ENCODE assay signal across 8 mouse cellular contexts in genomic region chr3:30996688-30997014, GRCm38 (mm10). TPM values are rescaled to one million over a fixed set of nuclear protein-coding genes. Genes with fewer than 3 reads are reported as not detected.
DNase-seq lines count a peak whose midpoint lies in the region; ATAC-seq and TF ChIP-seq lines count a peak whose summit lies in the region.

No protein-coding gene starts in this region.

- 0 out of 2 replicates have a peak, but pooled peaks cover 7% of the 10 kb centered on the region for H3K4me1 ChIP-seq in lung, postnatal 0 days (ENCODE audit: insufficient read depth, low read depth, low read length)
- peaks cover 45% of the 10 kb centered on the region for H3K4me1 ChIP-seq in forebrain, embryonic 10.5 days
- H3K4me1 ChIP-seq in limb, embryonic 11.5 days (ENCODE audit: control insufficient read depth, insufficient read depth, low read length): peaks cover 19% of the 10 kb centered on the region
- peaks cover 20% of the 10 kb centered on the region for H3K4me1 ChIP-seq in stomach, embryonic 14.5 days (ENCODE audit: control insufficient read depth, insufficient read depth, low read length)

- peak overlapping the region; percentile 72 for H3K4me2 ChIP-seq in lung, postnatal 0 days (replicated peaks; ENCODE audit: low read depth, low read length)
- peak overlapping the region; percentile 57 for H3K4me2 ChIP-seq in limb, embryonic 11.5 days (ENCODE audit: low read depth, severe bottlenecking)
- H3K4me2 ChIP-seq in stomach, embryonic 14.5 days (replicated peaks; ENCODE audit: low read depth, low read length): peak overlapping the region; percentile 56

- no peak; the same call in 1 of the 2 replicates for TF ChIP-seq EP300 in lung, postnatal 0 days (IDR thresholded peaks at IDR 0.05)

- H3K9ac ChIP-seq in lung, postnatal 0 days (replicated peaks; ENCODE audit: low read depth): peak overlapping the region; percentile 91; the same call in 1 of the 2 replicates
- 0 out of 2 replicates have a peak overlapping the region, but pooled peaks have one; percentile 22 for H3K9ac ChIP-seq in limb, embryonic 11.5 days (ENCODE audit: low read length)
- peak overlapping the region; percentile 84; the same call in 1 of the 2 replicates for H3K9ac ChIP-seq in stomach, embryonic 14.5 days (replicated peaks; ENCODE audit: low read depth, low read length)

- peak; percentile 46 for DNase-seq in lung, postnatal 0 days (ENCODE audit: low spot score)
- DNase-seq in lung, postnatal 10 days: no peak
- DNase-seq in forebrain, embryonic 10.5 days (ENCODE audit: extremely low spot score, low spot score): no peak
- DNase-seq in limb, embryonic 11.5 days (ENCODE audit: low spot score): no peak
- DNase-seq in frontal cortex, postnatal 25 days (ENCODE audit: low spot score in 2 of 2): no peak
- no peak for DNase-seq in spleen, adult 18-20 months
- DNase-seq in layer of hippocampus, postnatal 14 days (ENCODE audit: low spot score in 2 of 2): no peak

- no peaks in the 10 kb centered on the region for H3K27me3 ChIP-seq in lung, postnatal 0 days (replicated peaks; ENCODE audit: insufficient read depth, low read length)
- no peaks in the 10 kb centered on the region for H3K27me3 ChIP-seq in forebrain, embryonic 10.5 days (ENCODE audit: poor library complexity, severe bottlenecking)
- no peaks in the 10 kb centered on the region for H3K27me3 ChIP-seq in limb, embryonic 11.5 days (ENCODE audit: control insufficient read depth, insufficient read depth, low read length)
- no peaks in the 10 kb centered on the region for H3K27me3 ChIP-seq in stomach, embryonic 14.5 days (ENCODE audit: control insufficient read depth, insufficient read depth, low read length)

- peak overlapping the region; percentile 86 for H3K27ac ChIP-seq in lung, postnatal 0 days (ENCODE audit: low read length)
- peak overlapping the region; percentile 94; the same call in 1 of the 2 replicates for H3K27ac ChIP-seq in forebrain, embryonic 10.5 days
- H3K27ac ChIP-seq in limb, embryonic 11.5 days (replicated peaks; ENCODE audit: low read depth, low read length): no peak overlapping the region
- H3K27ac ChIP-seq in stomach, embryonic 14.5 days (ENCODE audit: low read length): peak overlapping the region; percentile 80; the same call in 1 of the 2 replicates

- no peaks in the 10 kb centered on the region for H3K36me3 ChIP-seq in lung, postnatal 0 days (ENCODE audit: insufficient read depth, low read length)
- no peaks in the 10 kb centered on the region for H3K36me3 ChIP-seq in forebrain, embryonic 10.5 days (replicated peaks)
- no peaks in the 10 kb centered on the region for H3K36me3 ChIP-seq in limb, embryonic 11.5 days (ENCODE audit: control insufficient read depth, insufficient read depth, low read length)
- H3K36me3 ChIP-seq in stomach, embryonic 14.5 days (ENCODE audit: control insufficient read depth, insufficient read depth, low read length): no peaks in the 10 kb centered on the region

- peak overlapping the region; percentile 92 for H3K4me3 ChIP-seq in lung, postnatal 0 days (ENCODE audit: low read depth, low read length)
- peak overlapping the region; percentile 94 for H3K4me3 ChIP-seq in forebrain, embryonic 10.5 days
- peak overlapping the region; percentile 59 for H3K4me3 ChIP-seq in limb, embryonic 11.5 days (ENCODE audit: low read depth, low read length)
- peak overlapping the region; percentile 86 for H3K4me3 ChIP-seq in stomach, embryonic 14.5 days (ENCODE audit: low read depth, low read length)

- 8% methylated on average over 4 of the region's 4 CpGs for WGBS in lung, postnatal 0 days
- 1% methylated on average over 4 of the region's 4 CpGs for WGBS in forebrain, embryonic 10.5 days
- 3% methylated on average over 4 of the region's 4 CpGs for WGBS in limb, embryonic 11.5 days
- whole genome bisulfite sequencing in stomach, embryonic 14.5 days: 2% methylated on average over 4 of the region's 4 CpGs

- ATAC-seq in lung, postnatal 0 days: no peak
- no peak for ATAC-seq in limb, embryonic 11.5 days (ENCODE audit: insufficient number of reproducible peaks, low FRiP score, low TSS enrichment, low read depth)
- no peak for ATAC-seq in stomach, embryonic 14.5 days (ENCODE audit: insufficient number of reproducible peaks, insufficient read depth, low FRiP score, low read depth)

- H3K9me3 ChIP-seq in lung, postnatal 0 days (ENCODE audit: low read length): no peaks in the 10 kb centered on the region
- no peaks in the 10 kb centered on the region for H3K9me3 ChIP-seq in forebrain, embryonic 10.5 days
- H3K9me3 ChIP-seq in limb, embryonic 11.5 days (ENCODE audit: control insufficient read depth, low read length): no peaks in the 10 kb centered on the region
- H3K9me3 ChIP-seq in stomach, embryonic 14.5 days (ENCODE audit: control insufficient read depth, low read depth, low read length): no peaks in the 10 kb centered on the region

- TF ChIP-seq CTCF in lung, postnatal 0 days (IDR thresholded peaks at IDR 0.05): no peak

RNA-seq across cellular contexts. Expression of gene Prkci, which starts 1.1 kb away (rescaled TPM):
- polyA plus RNA-seq in lung, postnatal 0 days (2015; fragmentation: Nextera tagmentation; extraction: Ambion mirVana): 37.1 and 43.8 TPM in 2 replicates
- 37.7 and 39.2 TPM in 2 replicates for polyA plus RNA-seq in forebrain, embryonic 10.5 days (2016; fragmentation: Nextera tagmentation; extraction: Ambion mirVana)
- polyA plus RNA-seq in limb, embryonic 11.5 days (2014; fragmentation: Nextera tagmentation; extraction: Ambion mirVana): 43.1 TPM in 2 replicates
- 51.0 and 51.7 TPM in 2 replicates for polyA plus RNA-seq in stomach, embryonic 14.5 days (2014; fragmentation: Nextera tagmentation; extraction: Ambion mirVana)
- total RNA-seq in layer of hippocampus, postnatal 14 days (2021): 10 to 100 TPM; 56.8 to 59.5 TPM

RNA-seq across cellular contexts. Expression of gene Phc3, which starts 27.4 kb away (rescaled TPM):
- polyA plus RNA-seq in lung, postnatal 0 days (2015; fragmentation: Nextera tagmentation; extraction: Ambion mirVana): 4.4 and 4.8 TPM in 2 replicates
- 4.7 and 5.9 TPM in 2 replicates for polyA plus RNA-seq in forebrain, embryonic 10.5 days (2016; fragmentation: Nextera tagmentation; extraction: Ambion mirVana)
- 4.6 and 5.1 TPM in 2 replicates for polyA plus RNA-seq in limb, embryonic 11.5 days (2014; fragmentation: Nextera tagmentation; extraction: Ambion mirVana)
- polyA plus RNA-seq in stomach, embryonic 14.5 days (2014; fragmentation: Nextera tagmentation; extraction: Ambion mirVana): 12.9 and 13.7 TPM in 2 replicates
- total RNA-seq in layer of hippocampus, postnatal 14 days (2021): 10 to 100 TPM; 37.0 to 37.9 TPM

Comparison
In these comparisons a context has a peak if more than half of its experiments do, and no peak if none do; other contexts are left out.
1. H3K9ac ChIP-seq: peak in every context shown above with its lines; median percentile 91 in lung, postnatal 0 days; 84 in stomach, embryonic 14.5 days; 22 in limb, embryonic 11.5 days.